Mouse (Mus musculus): ENCODE measurements around the gene Ptcd1.

GRCm38 (mm10) chr5:145190875-145191798 lies 24.2 kb upstream of the Ptcd1 start:
- no peak for TF ChIP-seq CTCF (IDR thresholded peaks at IDR 0.05)
- TF ChIP-seq EP300 (IDR thresholded peaks at IDR 0.05), result 0 out of 2 replicates have a peak, but pooled peaks have one; percentile 25

Data from lung, postnatal 0 days (tissue).